Mouse (Mus musculus) intestine, postnatal 0 days (tissue): ENCODE measurements at regions not wholly inside any gene's neighbourhood (a gene's known extent, or its start where the extent isn't known, plus 50 kb on each side); places are given as distances from the start of the nearest gene placed in this dataset.

Experiments used
- ATAC-seq: fragments of 200-750 bp; cut with Nextera tagmentation; 2 replicates; pipeline ENCODE4 v1.8.0; 2017; ENCODE audit warnings: mild to moderate bottlenecking, moderate TSS enrichment, moderate library complexity
- H3K27ac ChIP-seq: fragments of 300-500 bp; sonication (generic); 2 replicates; pipeline ENCODE4 v1.5.1; 2014; ENCODE audit warnings: mild to moderate bottlenecking, low read depth, low read length, moderate library complexity
- H3K27me3 ChIP-seq: fragments of 300-500 bp; sonication (generic); replicated peaks from 2 replicates; pipeline ENCODE4 v1.6.1; 2014; ENCODE audit warnings: low read length, mixed read lengths; ENCODE audit not compliant: control insufficient read depth, insufficient read depth
- H3K36me3 ChIP-seq: fragments of 300-500 bp; sonication (generic); 2 replicates; pipeline ENCODE4 v1.6.1; 2014; ENCODE audit warnings: mild to moderate bottlenecking, moderate library complexity; ENCODE audit not compliant: control insufficient read depth, insufficient read depth
- H3K4me1 ChIP-seq: fragments of 300-500 bp; sonication (generic); replicated peaks from 2 replicates; pipeline ENCODE4 v1.6.1; 2014; ENCODE audit warnings: antibody characterized with exemption, low read length, mixed read lengths; ENCODE audit not compliant: control insufficient read depth, insufficient read depth
- H3K4me2 ChIP-seq: fragments of 300-500 bp; sonication (generic); replicated peaks from 2 replicates; pipeline ENCODE4 v1.6.1; 2014; ENCODE audit warnings: low read depth, mild to moderate bottlenecking, moderate library complexity
- H3K4me3 ChIP-seq: fragments of 300-500 bp; sonication (generic); 2 replicates; pipeline ENCODE4 v1.5.1; 2014; ENCODE audit warnings: low read depth, low read length
- H3K9ac ChIP-seq: fragments of 300-500 bp; sonication (generic); 2 replicates; pipeline ENCODE4 v1.6.1; 2014; ENCODE audit warnings: mild to moderate bottlenecking, low read depth, low read length
- H3K9me3 ChIP-seq: fragments of 300-500 bp; sonication (generic); 2 replicates; pipeline ENCODE4 v1.6.1; 2016; ENCODE audit warnings: mixed run types; ENCODE audit not compliant: control insufficient read depth
- CTCF ChIP-seq: sonication (generic); IDR thresholded peaks from 2 replicates; pipeline ENCODE4 v1.5.1; 2016; ENCODE audit warnings: low read depth, mild to moderate bottlenecking, control low read depth, antibody characterized with exemption, moderate library complexity
- WGBS: fragments of 180-500 bp; shearing (Covaris S2); extraction: QIAGEN DNeasy Blood & Tissue Kit; methylation state at CpG from one replicate; pipeline ENCODE4 v1.1.7; 2014; 5-methylcytosine and 5-hydroxymethylcytosine counted together

GRCm38 (mm10) chr8:127963625-127964024 lies 394.8 kb upstream of the Nrp1 start:
- H3K27ac ChIP-seq = no peak overlapping the region
- 0 out of 2 replicates have a peak, but pooled peaks cover 4% of the 10 kb centered on the region for H3K4me1 ChIP-seq
- 51% methylated on average over 6 of the region's 6 CpGs for WGBS
- no peak overlapping the region for H3K4me2 ChIP-seq
- no peaks in the 10 kb centered on the region for H3K36me3 ChIP-seq
- no peak overlapping the region for H3K4me3 ChIP-seq
- ATAC-seq = no peak
- no peaks in the 10 kb centered on the region for H3K27me3 ChIP-seq
- TF ChIP-seq CTCF = no peak
- no peak overlapping the region for H3K9ac ChIP-seq
- no peaks in the 10 kb centered on the region for H3K9me3 ChIP-seq

- Histone ChIP-seq H3K9me3 (no peaks in the 10 kb centered on the region), H3K27me3 (no peaks in the 10 kb centered on the region), H3K4me3 (no peak overlapping the region), H3K4me1 (0 out of 2 replicates have a peak, but pooled peaks cover 4% of the 10 kb centered on the region), H3K4me2 (no peak overlapping the region), H3K27ac (no peak overlapping the region), H3K36me3 (no peaks in the 10 kb centered on the region), H3K9ac (no peak overlapping the region)
- ATAC-seq = no peak
- TF ChIP-seq CTCF = no peak
Observed at GRCm38 (mm10) chr8:127964801-127965200, 393.6 kb upstream of the Nrp1 start.

- Histone ChIP-seq H3K9ac (no peak overlapping the region), H3K9me3 (no peaks in the 10 kb centered on the region), H3K4me2 (no peak overlapping the region), H3K4me1 (0 out of 2 replicates have a peak, but pooled peaks cover 4% of the 10 kb centered on the region), H3K4me3 (no peak overlapping the region), H3K27me3 (no peaks in the 10 kb centered on the region), H3K36me3 (no peaks in the 10 kb centered on the region), H3K27ac (no peak overlapping the region)
- no peak for TF ChIP-seq CTCF
- WGBS = 75% methylated on average over 2 of the region's 2 CpGs
- ATAC-seq = no peak
Observed at GRCm38 (mm10) chr8:127965341-127965740, 393.1 kb upstream of the Nrp1 start.

- no peak overlapping the region for H3K4me2 ChIP-seq
- H3K9me3 ChIP-seq = no peaks in the 10 kb centered on the region
- 81% methylated on average over 2 of the region's 2 CpGs for WGBS
- no peak overlapping the region for H3K27ac ChIP-seq
- no peak overlapping the region for H3K4me3 ChIP-seq
- no peaks in the 10 kb centered on the region for H3K27me3 ChIP-seq
- no peak for ATAC-seq
- TF ChIP-seq CTCF = no peak
- no peaks in the 10 kb centered on the region for H3K36me3 ChIP-seq
- H3K4me1 ChIP-seq = 0 out of 2 replicates have a peak, but pooled peaks cover 4% of the 10 kb centered on the region
- no peak overlapping the region for H3K9ac ChIP-seq
Observed at GRCm38 (mm10) chr8:127968026-127968425, 390.4 kb upstream of the Nrp1 start.

GRCm38 (mm10) chr8:127973194-127973593 lies 385.2 kb upstream of the Nrp1 start:
- 95% methylated on average over 2 of the region's 2 CpGs for WGBS
- no peak for TF ChIP-seq CTCF
- no peak for ATAC-seq
- Histone ChIP-seq H3K9ac (no peak overlapping the region), H3K9me3 (no peaks in the 10 kb centered on the region), H3K4me3 (no peak overlapping the region), H3K36me3 (no peaks in the 10 kb centered on the region), H3K27ac (no peak overlapping the region), H3K4me1 (no peaks in the 10 kb centered on the region), H3K27me3 (no peaks in the 10 kb centered on the region), H3K4me2 (no peak overlapping the region)

GRCm38 (mm10) chr8:127977746-127978145 lies 380.7 kb upstream of the Nrp1 start:
- H3K4me1 ChIP-seq = no peaks in the 10 kb centered on the region
- 70% methylated on average over 2 of the region's 2 CpGs for WGBS
- H3K27ac ChIP-seq = no peak overlapping the region
- H3K36me3 ChIP-seq = no peaks in the 10 kb centered on the region
- no peak overlapping the region for H3K4me3 ChIP-seq
- H3K9me3 ChIP-seq = no peaks in the 10 kb centered on the region
- H3K4me2 ChIP-seq = no peak overlapping the region
- no peaks in the 10 kb centered on the region for H3K27me3 ChIP-seq
- no peak for TF ChIP-seq CTCF
- H3K9ac ChIP-seq = no peak overlapping the region
- ATAC-seq = no peak
